In genomic region chr2:151562930-151563921, GRCm38 (mm10) we compare ENCODE assay signal across 11 mouse cellular contexts. TPM values are rescaled to one million over a fixed set of nuclear protein-coding genes. Genes with fewer than 3 reads are reported as not detected.
DNase-seq lines count a peak whose midpoint lies in the region; ATAC-seq lines count a peak whose summit lies in the region.
"Had no signal": no experiment of that assay in that cellular context is flagged by ENCODE, and none has a peak within 500 bp of the region (broad histone marks: within the 10 kb centered on the region; RNA-seq: fewer than 3 reads in every experiment).

No protein-coding gene starts in this region.

- H3K9me3 ChIP-seq in midbrain, embryonic 16.5 days (replicated peaks; ENCODE audit: control insufficient read depth, low read length, poor library complexity, severe bottlenecking) = no peaks in the 10 kb centered on the region
- no peaks in the 10 kb centered on the region for H3K9me3 ChIP-seq in midbrain, embryonic 15.5 days
- no peaks in the 10 kb centered on the region for H3K9me3 ChIP-seq in heart, embryonic 10.5 days
- H3K9me3 ChIP-seq: midbrain, embryonic 10.5 days had no signal

- H3K4me2 ChIP-seq in midbrain, embryonic 16.5 days (ENCODE audit: low read length) = no peak overlapping the region
- H3K4me2 ChIP-seq in midbrain, embryonic 15.5 days = no peak overlapping the region

- no peaks in the 10 kb centered on the region for H3K27me3 ChIP-seq in midbrain, embryonic 16.5 days (ENCODE audit: control insufficient read depth, insufficient read depth, low read depth, low read length)
- no peaks in the 10 kb centered on the region for H3K27me3 ChIP-seq in midbrain, embryonic 15.5 days (replicated peaks)
- H3K27me3 ChIP-seq in heart, embryonic 10.5 days (ENCODE audit: insufficient read depth, poor library complexity, severe bottlenecking) = no peaks in the 10 kb centered on the region

- no peak overlapping the region for H3K9ac ChIP-seq in midbrain, embryonic 16.5 days (ENCODE audit: low read depth, low read length)
- no peak overlapping the region for H3K9ac ChIP-seq in midbrain, embryonic 15.5 days

- peak; percentile 73 for DNase-seq in kidney, postnatal 14 days
- peak; percentile 69 for DNase-seq in naive thymus-derived CD4-positive, alpha-beta T cell, adult 2 months (ENCODE audit: low read depth)
- DNase-seq in heart, embryonic 10.5 days (ENCODE audit: low spot score) = no peak
- DNase-seq in heart, postnatal 25 days (ENCODE audit: low spot score) = no peak
- no peak for DNase-seq in left cerebral cortex, postnatal 4 days
- DNase-seq: heart, postnatal 10 days; thymus, adult 2 months had no signal

- peak; percentile 34; the same call in 1 of the 2 replicates for ATAC-seq in midbrain, embryonic 16.5 days
- no peak for ATAC-seq in midbrain, embryonic 15.5 days (replicated peaks)
- ATAC-seq in common myeloid progenitor, adult 5-6 weeks (replicated peaks; ENCODE audit: low read depth, poor library complexity, severe bottlenecking) = peak; percentile 86

- no peak overlapping the region for H3K4me3 ChIP-seq in midbrain, embryonic 16.5 days (ENCODE audit: low read depth, low read length)
- no peak overlapping the region for H3K4me3 ChIP-seq in midbrain, embryonic 15.5 days
- no peak overlapping the region for H3K4me3 ChIP-seq in heart, embryonic 10.5 days
- H3K4me3 ChIP-seq: midbrain, embryonic 10.5 days had no signal

- 92% methylated on average over 7 of the region's 7 CpGs for WGBS in midbrain, embryonic 16.5 days
- 94% methylated on average over 7 of the region's 7 CpGs for WGBS in midbrain, embryonic 15.5 days
- 88% methylated on average over 7 of the region's 7 CpGs for WGBS in heart, embryonic 10.5 days

- intact Hi-C loops in heart, postnatal 25 days (cut with DNase I) = no loop called here
- intact Hi-C loops in left cerebral cortex, postnatal 4 days (cut with DNase I) = no loop called here

- H3K36me3 ChIP-seq in midbrain, embryonic 16.5 days (ENCODE audit: control insufficient read depth, insufficient read depth, low read length) = peaks cover 33% of the 10 kb centered on the region
- peaks cover 42% of the 10 kb centered on the region for H3K36me3 ChIP-seq in midbrain, embryonic 15.5 days (replicated peaks)
- H3K36me3 ChIP-seq in heart, embryonic 10.5 days = peaks cover 59% of the 10 kb centered on the region

- no peak overlapping the region for H3K27ac ChIP-seq in midbrain, embryonic 16.5 days (ENCODE audit: low read length)
- H3K27ac ChIP-seq in midbrain, embryonic 15.5 days = no peak overlapping the region
- H3K27ac ChIP-seq in heart, embryonic 10.5 days = no peak overlapping the region
- H3K27ac ChIP-seq: midbrain, embryonic 10.5 days had no signal

- no peaks in the 10 kb centered on the region for H3K4me1 ChIP-seq in midbrain, embryonic 16.5 days (ENCODE audit: control insufficient read depth, insufficient read depth, low read length)
- H3K4me1 ChIP-seq in midbrain, embryonic 15.5 days = no peaks in the 10 kb centered on the region
- no peaks in the 10 kb centered on the region for H3K4me1 ChIP-seq in heart, embryonic 10.5 days
- H3K4me1 ChIP-seq: midbrain, embryonic 10.5 days had no signal

RNA-seq across cellular contexts. Expression of gene Sdcbp2, which starts 9.2 kb away (rescaled TPM):
- 0.98 and 1.1 TPM in 2 replicates for polyA plus RNA-seq in midbrain, embryonic 16.5 days (2015; fragmentation: Nextera tagmentation; extraction: Ambion mirVana)
- polyA plus RNA-seq in midbrain, embryonic 15.5 days (2015; fragmentation: Nextera tagmentation; extraction: Ambion mirVana) = 0.67 and 0.96 TPM in 2 replicates
- total RNA-seq in common myeloid progenitor, adult 5-6 weeks (2017) = not detected in 2 replicates
- 1.00 and 1.1 TPM in 2 replicates for polyA plus RNA-seq in heart, embryonic 10.5 days (2016; fragmentation: Nextera tagmentation; extraction: Ambion mirVana)
- total RNA-seq in heart, postnatal 25 days (2021) = 1 to 10 TPM; 1.0 to 2.3 TPM
- 1 to 10 TPM; 1.2 TPM for total RNA-seq in left cerebral cortex, postnatal 4 days (2021)

RNA-seq across cellular contexts. Expression of gene Fkbp1a, which starts 20.9 kb away (rescaled TPM):
- polyA plus RNA-seq in midbrain, embryonic 16.5 days (2015; fragmentation: Nextera tagmentation; extraction: Ambion mirVana) = 568 and 608 TPM in 2 replicates
- polyA plus RNA-seq in midbrain, embryonic 15.5 days (2015; fragmentation: Nextera tagmentation; extraction: Ambion mirVana) = 586 and 594 TPM in 2 replicates
- total RNA-seq in common myeloid progenitor, adult 5-6 weeks (2017) = 31.1 and 35.6 TPM in 2 replicates
- 933 and 973 TPM in 2 replicates for polyA plus RNA-seq in heart, embryonic 10.5 days (2016; fragmentation: Nextera tagmentation; extraction: Ambion mirVana)
- total RNA-seq in heart, postnatal 25 days (2021) = 100 to 1,000 TPM; 240 to 249 TPM
- total RNA-seq in left cerebral cortex, postnatal 4 days (2021) = 100 to 1,000 TPM; 481 to 486 TPM

Comparison
In these comparisons a context has a peak if more than half of its experiments do, and no peak if none do; other contexts are left out.
1. DNase-seq: peak in kidney, postnatal 14 days (single experiment) and naive thymus-derived CD4-positive, alpha-beta T cell, adult 2 months (single experiment); none in heart, embryonic 10.5 days (single experiment), heart, postnatal 25 days (single experiment) and left cerebral cortex, postnatal 4 days (single experiment).